ENCODE assay signal across 15 mouse cellular contexts in the genomic region with DNA sequence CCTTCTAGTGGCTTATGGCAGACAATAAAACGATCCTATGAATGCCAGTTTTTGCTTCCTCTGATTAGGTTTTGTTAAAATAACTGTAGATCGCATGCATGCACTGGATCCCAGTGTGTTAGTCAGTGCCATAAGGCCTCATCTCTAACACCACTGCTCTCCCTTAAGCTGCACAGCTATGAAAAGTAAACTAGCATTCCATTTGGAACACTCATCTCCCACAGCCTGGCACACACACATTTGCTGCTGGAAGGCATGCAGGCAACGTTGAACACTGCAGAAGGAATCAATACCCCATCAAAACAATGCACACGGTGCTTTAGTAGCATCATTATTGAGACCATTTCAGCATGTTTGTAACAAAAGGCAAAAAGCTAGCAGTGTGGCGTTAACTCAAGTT.
A peak's percentile ranks its signal among the peaks of the same experiment; 100 is the strongest.
DNase-seq lines count a peak whose midpoint lies in the region; ATAC-seq lines count a peak whose summit lies in the region.
"Had no signal": no experiment of that assay in that cellular context is flagged by ENCODE, and none has a peak within 500 bp of the region (broad histone marks: within the 10 kb centered on the region; RNA-seq: fewer than 3 reads in every experiment).

No protein-coding gene starts in this region.

- intact Hi-C loops in heart, postnatal 10 days (cut with DNase I) = no loop called here
- intact Hi-C loops in heart, postnatal 25 days (cut with DNase I) = no loop called here

- ATAC-seq in erythroblast, adult 5-6 weeks (replicated peaks; ENCODE audit: low FRiP score, poor library complexity, severe bottlenecking) = no peak
- ATAC-seq: forebrain, embryonic 13.5 days; forebrain, postnatal 0 days; intestine, embryonic 16.5 days had no signal

- DNase-seq in heart, postnatal 10 days = peak; percentile 11 to 20
- DNase-seq in heart, postnatal 25 days (ENCODE audit: low spot score) = no peak
- DNase-seq in Muller cell, postnatal 12 days (ENCODE audit: inconsistent ontology term) = peak; percentile 71
- DNase-seq in adipocyte (ENCODE audit: low spot score) = peak; percentile 7
- DNase-seq in ovary, postnatal 36 days (ENCODE audit: low spot score) = no peak
- DNase-seq: adrenal gland, postnatal 10 days; cerebellum, adult 11-12 months; cerebellum, adult 9-10 months; cerebellum, postnatal 25 days; forebrain, postnatal 0 days; gastrocnemius, postnatal 14 days; kidney, adult 2 months had no signal

Comparison
In these comparisons a context has a peak if more than half of its experiments do, and no peak if none do; other contexts are left out.
1. DNase-seq: peak in heart, postnatal 10 days (2 of 2), Muller cell, postnatal 12 days (single experiment) and adipocyte (single experiment); none in heart, postnatal 25 days (single experiment) and ovary, postnatal 36 days (single experiment).